Mouse (Mus musculus) liver, embryonic 14.5 days (tissue): ENCODE measurements around the gene Sik2. TPM values are rescaled to one million over a fixed set of nuclear protein-coding genes. Genes with fewer than 3 reads are reported as not detected.

Source experiments
- ATAC-seq: fragments of 200-750 bp; cut with Nextera tagmentation; 2 replicates; pipeline ENCODE4 v1.8.0; 2017; ENCODE audit warnings: moderate number of reproducible peaks, mild to moderate bottlenecking, moderate library complexity; ENCODE audit not compliant: insufficient read depth
- DNase-seq, 3 experiments: peaks; one replicate each; pipeline ENCODE4 v3.0.0-alpha.2; 2012 to 2013; ENCODE audit warnings: low read depth in 3 of 3, low spot score in 3 of 3
- H3K27ac ChIP-seq: fragments of 300-500 bp; sonication (generic); 2 replicates; pipeline ENCODE4 v1.5.1; 2014; ENCODE audit warnings: moderate library complexity, mild to moderate bottlenecking, control low read depth, inconsistent platforms
- H3K27me3 ChIP-seq: fragments of 300-500 bp; sonication (generic); 2 replicates; pipeline ENCODE4 v1.6.1; 2014; ENCODE audit warnings: mild to moderate bottlenecking, low read length, moderate library complexity; ENCODE audit not compliant: control insufficient read depth, insufficient read depth
- H3K36me3 ChIP-seq: fragments of 300-500 bp; sonication (generic); replicated peaks from 2 replicates; pipeline ENCODE4 v1.6.1; 2014; ENCODE audit warnings: low read depth; ENCODE audit not compliant: control insufficient read depth, insufficient read depth
- H3K4me1 ChIP-seq, 2 experiments: fragments of 200-500 bp in 1 of 2; fragments of 300-500 bp in 1 of 2; sonication (generic) in 1 of 2; replicated peaks; 2 replicates each; pipeline ENCODE4 v1.6.1; 2012 to 2014; ENCODE audit warnings: antibody characterized with exemption in 1 of 2, inconsistent platforms in 1 of 2, low read length in 1 of 2; ENCODE audit not compliant: control insufficient read depth in 2 of 2, insufficient read depth in 2 of 2
- H3K4me2 ChIP-seq: fragments of 300-500 bp; sonication (generic); 2 replicates; pipeline ENCODE4 v1.6.1; 2014; ENCODE audit warnings: low read depth, mild to moderate bottlenecking, control low read depth, moderate library complexity
- H3K4me3 ChIP-seq, 2 experiments: fragments of 200-500 bp in 1 of 2; fragments of 300-500 bp in 1 of 2; sonication (generic) in 1 of 2; 2 replicates each; pipeline ENCODE4 v1.5.1; 2012 to 2014; ENCODE audit warnings: low read depth in 2 of 2, low read length in 2 of 2, mild to moderate bottlenecking in 2 of 2, control low read depth in 1 of 2, inconsistent platforms in 1 of 2, moderate library complexity in 1 of 2; ENCODE audit not compliant: insufficient read depth in 1 of 2
- H3K9ac ChIP-seq: fragments of 300-500 bp; sonication (generic); replicated peaks from 2 replicates; pipeline ENCODE4 v1.6.1; 2014; ENCODE audit warnings: mild to moderate bottlenecking, control low read depth, moderate library complexity
- H3K9me3 ChIP-seq: fragments of 300-500 bp; sonication (generic); 2 replicates; pipeline ENCODE4 v1.6.1; 2016; ENCODE audit warnings: low read length, mixed read lengths; ENCODE audit not compliant: control insufficient read depth
- CTCF ChIP-seq: IDR thresholded peaks from 2 replicates; pipeline ENCODE4 v1.5.1; 2016; ENCODE audit warnings: antibody characterized with exemption, low read depth, control low read depth
- EP300 ChIP-seq: IDR thresholded peaks from 2 replicates; pipeline ENCODE4 v1.6.1; 2016; ENCODE audit warnings: antibody characterized with exemption, low read depth
- WGBS: fragments of 180-500 bp; shearing (Covaris S2); extraction: QIAGEN DNeasy Blood & Tissue Kit; methylation state at CpG from one replicate; pipeline ENCODE4 v1.1.7; 2014; ENCODE audit not compliant: insufficient replicate concordance; 5-methylcytosine and 5-hydroxymethylcytosine counted together
- polyA plus RNA-seq, 2 experiments: library from polyadenylated mRNA; depleted of rRNA in 1 of 2; stranded (reverse) in 1 of 2; unstranded in 1 of 2; fragments of >200 nt; fragmentation: Nextera tagmentation in 1 of 2; extraction: Ambion mirVana in 1 of 2; gene quantifications; 2 replicates each; pipeline versions ENCODE4 v1.2.1 to v1.2.3; 2012 to 2014

The Sik2 gene
- polyA plus RNA-seq, 2 experiments = 6.9 to 7.8 TPM

DNA sequence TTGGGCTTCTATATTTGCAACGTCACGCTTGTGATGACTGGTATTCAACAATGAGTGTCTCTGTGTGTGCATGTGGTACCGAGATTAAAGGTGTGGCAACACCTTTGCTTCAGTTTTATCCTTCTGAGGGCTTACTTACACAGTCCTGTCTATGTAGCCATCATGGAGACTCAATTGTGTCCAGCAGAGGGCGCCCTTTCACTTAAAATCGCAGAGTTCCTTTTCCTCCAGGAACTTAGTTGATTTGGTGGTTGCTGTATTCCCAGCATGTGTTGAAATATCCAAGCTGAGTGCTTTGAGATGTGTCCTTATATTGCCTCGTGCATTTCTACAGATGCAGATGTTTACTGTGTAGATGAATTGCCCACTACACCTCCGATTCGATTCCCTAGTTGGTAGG lies 159.6 kb downstream of the Sik2 start:
- H3K4me1 ChIP-seq = peaks cover 37 to 43% of the 10 kb centered on the region in 2 experiments
- no peak overlapping the region for H3K4me2 ChIP-seq
- no peak overlapping the region; the same call in 1 of the 2 replicates for H3K27ac ChIP-seq
- no peak overlapping the region for H3K9ac ChIP-seq
- DNase-seq (peak; percentile 80 to 88 (median 83)), ATAC-seq (peak; percentile 64)
- H3K27me3 ChIP-seq = no peaks in the 10 kb centered on the region
- H3K36me3 ChIP-seq = no peaks in the 10 kb centered on the region
- no peak overlapping the region for H3K4me3 ChIP-seq
- 20% methylated on average over 8 of the region's 8 CpGs for WGBS
- TF ChIP-seq EP300 = no peak
- TF ChIP-seq CTCF = peak; percentile 88
- H3K9me3 ChIP-seq = no peaks in the 10 kb centered on the region

GRCm38 (mm10) chr9:50848821-50849220 lies 160.1 kb downstream of the Sik2 start:
- peaks cover 32 to 39% of the 10 kb centered on the region in 2 experiments for H3K4me1 ChIP-seq
- H3K27ac ChIP-seq = peak overlapping the region; percentile 54
- peak overlapping the region; percentile 20; the same call in 1 of the 2 replicates for H3K9ac ChIP-seq
- H3K36me3 ChIP-seq = no peaks in the 10 kb centered on the region; the same call in 1 of the 2 replicates
- ATAC-seq (no peak; the same call in 1 of the 2 replicates), DNase-seq (no peak)
- 67% methylated on average over 5 of the region's 5 CpGs for WGBS
- H3K4me2 ChIP-seq = no peak overlapping the region
- H3K9me3 ChIP-seq = no peaks in the 10 kb centered on the region
- no peak overlapping the region for H3K4me3 ChIP-seq
- TF ChIP-seq EP300 (no peak), CTCF (no peak)
- no peaks in the 10 kb centered on the region for H3K27me3 ChIP-seq

DNA sequence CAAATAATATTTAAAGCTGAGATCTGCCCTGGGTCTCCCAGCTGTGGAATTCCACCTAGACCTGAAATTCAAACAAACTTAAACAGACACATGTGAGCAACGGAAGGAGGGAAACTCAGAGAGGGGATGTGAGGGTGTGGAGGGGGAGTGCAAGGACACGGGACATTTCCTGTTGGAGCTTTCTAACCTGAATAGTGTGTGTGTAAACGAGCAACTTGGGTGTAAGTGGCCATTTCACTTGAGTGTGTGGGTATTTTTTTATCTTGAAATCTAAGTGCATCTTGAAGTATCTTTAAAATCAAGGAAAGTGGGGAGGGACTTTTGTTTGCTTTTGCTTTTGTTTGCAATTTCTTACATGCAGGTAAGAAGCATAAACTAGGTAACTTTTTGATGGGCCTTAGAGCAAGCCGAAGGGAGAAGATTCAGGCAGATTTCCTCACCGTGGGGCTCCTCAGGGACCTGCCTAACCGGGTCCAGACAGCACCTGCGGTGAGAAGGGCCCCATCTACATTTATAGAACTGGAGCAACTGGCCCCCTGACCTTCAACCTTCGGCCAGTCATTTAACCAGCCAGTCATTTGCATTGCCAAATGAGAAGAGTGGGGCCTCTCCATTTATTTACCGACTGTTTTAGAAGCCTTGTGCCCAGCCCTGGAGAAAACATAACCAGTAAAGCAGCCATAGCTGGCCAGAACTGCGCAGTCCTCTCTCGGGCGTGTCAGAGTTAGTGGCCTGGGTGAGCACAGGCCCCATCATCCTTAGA lies 161.1 kb downstream of the Sik2 start:
- Histone ChIP-seq H3K27ac (peak overlapping the region; percentile 46; the same call in 1 of the 2 replicates), H3K9me3 (no peaks in the 10 kb centered on the region), H3K4me1 (peaks cover 22 to 29% of the 10 kb centered on the region in 2 experiments), H3K9ac (peak overlapping the region; percentile 6; the same call in 1 of the 2 replicates), H3K4me3 (no peak overlapping the region), H3K4me2 (no peak overlapping the region), H3K36me3 (no peaks in the 10 kb centered on the region; the same call in 1 of the 2 replicates), H3K27me3 (no peaks in the 10 kb centered on the region)
- ATAC-seq (no peak), DNase-seq (no peak)
- WGBS = 64% methylated on average over 12 of the region's 12 CpGs
- no peak for TF ChIP-seq EP300
- TF ChIP-seq CTCF = no peak

DNA sequence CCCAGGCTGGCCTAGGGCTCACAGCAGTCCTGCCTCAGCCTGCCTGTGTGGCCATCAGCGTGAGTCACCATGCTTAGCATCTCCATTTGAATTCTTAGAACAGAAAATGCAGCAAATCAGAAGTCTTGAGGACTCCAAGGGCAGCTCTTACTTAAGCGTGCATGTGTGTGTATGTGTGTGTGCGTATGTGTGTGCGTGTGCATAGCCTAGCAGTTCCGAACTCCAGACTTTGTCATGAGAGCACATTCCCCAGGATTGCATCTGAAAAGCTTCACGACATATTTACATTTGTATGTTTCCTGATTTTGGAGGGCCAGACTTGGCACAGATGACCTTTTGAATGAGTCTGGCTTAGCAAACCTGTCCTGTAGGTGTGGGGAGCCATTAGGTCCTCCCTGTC lies 161.7 kb downstream of the Sik2 start:
- Histone ChIP-seq H3K4me2 (no peak overlapping the region), H3K4me1 (peaks cover 16 to 24% of the 10 kb centered on the region in 2 experiments), H3K27me3 (no peaks in the 10 kb centered on the region), H3K36me3 (no peaks in the 10 kb centered on the region; the same call in 1 of the 2 replicates), H3K9me3 (no peaks in the 10 kb centered on the region), H3K27ac (no peak overlapping the region), H3K9ac (no peak overlapping the region), H3K4me3 (no peak overlapping the region)
- TF ChIP-seq CTCF (no peak), EP300 (no peak)
- ATAC-seq = no peak
- 83% methylated on average over 6 of the region's 6 CpGs for WGBS
- DNase-seq = no peak

GRCm38 (mm10) chr9:50845547-50845946 lies 163.3 kb downstream of the Sik2 start:
- Histone ChIP-seq H3K9me3 (no peaks in the 10 kb centered on the region), H3K4me1 (peaks cover 22 to 27% of the 10 kb centered on the region in 2 experiments), H3K4me3 (no peak overlapping the region), H3K36me3 (no peaks in the 10 kb centered on the region; the same call in 1 of the 2 replicates), H3K27ac (no peak overlapping the region), H3K27me3 (no peaks in the 10 kb centered on the region), H3K4me2 (no peak overlapping the region), H3K9ac (no peak overlapping the region)
- ATAC-seq (no peak), DNase-seq (no peak)
- 65% methylated on average over 9 of the region's 9 CpGs for WGBS
- TF ChIP-seq CTCF (no peak), EP300 (no peak)
